Mouse (Mus musculus) embryonic facial prominence, embryonic 11.5 days (tissue): Measurements from ENCODE around the gene Adamtsl1. TPM values are rescaled to one million over a fixed set of nuclear protein-coding genes. Genes with fewer than 3 reads are reported as not detected.

ENCODE experiments used
- ATAC-seq: fragments of 200-750 bp; cut with Nextera tagmentation; replicated peaks from 2 replicates; pipeline ENCODE4 v1.8.0; 2017; ENCODE audit warnings: low read depth; ENCODE audit not compliant: insufficient number of reproducible peaks, low FRiP score, low TSS enrichment
- DNase-seq: peaks from one replicate; pipeline ENCODE4 v3.0.0-alpha.2; 2015; ENCODE audit warnings: low spot score
- H3K27ac ChIP-seq: fragments of 300-500 bp; sonication (generic); replicated peaks from 2 replicates; pipeline ENCODE4 v1.5.1; 2014; ENCODE audit warnings: mild to moderate bottlenecking, low read depth, low read length, control low read depth
- H3K27me3 ChIP-seq: fragments of 300-500 bp; sonication (generic); 2 replicates; pipeline ENCODE4 v1.6.1; 2014; ENCODE audit warnings: mild to moderate bottlenecking, low read length, moderate library complexity, mixed read lengths; ENCODE audit not compliant: control insufficient read depth, insufficient read depth
- H3K36me3 ChIP-seq: fragments of 300-500 bp; sonication (generic); replicated peaks from 2 replicates; pipeline ENCODE4 v1.6.1; 2014; ENCODE audit warnings: low read depth, mild to moderate bottlenecking, low read length, moderate library complexity, mixed read lengths; ENCODE audit not compliant: control insufficient read depth, insufficient read depth
- H3K4me1 ChIP-seq: fragments of 300-500 bp; sonication (generic); 2 replicates; pipeline ENCODE4 v1.6.1; 2014; ENCODE audit warnings: low read length, mixed read lengths; ENCODE audit not compliant: control insufficient read depth, insufficient read depth
- H3K4me2 ChIP-seq: fragments of 300-500 bp; sonication (generic); 2 replicates; pipeline ENCODE4 v1.6.1; 2014; ENCODE audit warnings: low read depth, mild to moderate bottlenecking, control low read depth, low read length, moderate library complexity
- H3K4me3 ChIP-seq: fragments of 300-500 bp; sonication (generic); 2 replicates; pipeline ENCODE4 v1.5.1; 2014; ENCODE audit warnings: low read depth, low read length, control low read depth
- H3K9ac ChIP-seq: fragments of 300-500 bp; sonication (generic); replicated peaks from 2 replicates; pipeline ENCODE4 v1.6.1; 2014; ENCODE audit warnings: mild to moderate bottlenecking, control low read depth, low read length
- H3K9me3 ChIP-seq: fragments of 300-500 bp; sonication (generic); replicated peaks from 2 replicates; pipeline ENCODE4 v1.6.1; 2016; ENCODE audit warnings: mild to moderate bottlenecking, low read length, inconsistent platforms, mixed read lengths; ENCODE audit not compliant: control insufficient read depth
- WGBS: fragments of 180-500 bp; shearing (Covaris S2); extraction: QIAGEN DNeasy Blood & Tissue Kit; methylation state at CpG from one replicate; pipeline ENCODE4 v1.1.7; 2014; 5-methylcytosine and 5-hydroxymethylcytosine counted together
- polyA plus RNA-seq: library from polyadenylated mRNA; unstranded; fragments of >200 nt; fragmentation: Nextera tagmentation; extraction: Ambion mirVana; gene quantifications from 2 replicates; pipeline ENCODE4 v1.2.1, GENCODE M21; 2014

The Adamtsl1 gene
- polyA plus RNA-seq, 1 experiment from 2014 or later = 8.5 TPM

- no peaks in the 10 kb centered on the region for H3K36me3 ChIP-seq
- no peak overlapping the region for H3K27ac ChIP-seq
- H3K9ac ChIP-seq = no peak overlapping the region
- no peak for DNase-seq
- no peaks in the 10 kb centered on the region for H3K27me3 ChIP-seq
- H3K4me3 ChIP-seq = no peak overlapping the region
- WGBS = 84% methylated on average over 7 of the region's 7 CpGs
- no peaks in the 10 kb centered on the region for H3K4me1 ChIP-seq
- H3K9me3 ChIP-seq = no peaks in the 10 kb centered on the region
- no peak for ATAC-seq
- no peak overlapping the region for H3K4me2 ChIP-seq
Observed at GRCm38 (mm10) chr4:86425581-86425980, 911.6 kb downstream of the Adamtsl1 start.

- no peak for ATAC-seq
Observed at GRCm38 (mm10) chr4:86426549-86426948, 912.6 kb downstream of the Adamtsl1 start.

GRCm38 (mm10) chr4:86427312-86427711 lies 913.3 kb downstream of the Adamtsl1 start:
- Histone ChIP-seq H3K9ac (no peak overlapping the region), H3K9me3 (no peaks in the 10 kb centered on the region), H3K27me3 (no peaks in the 10 kb centered on the region), H3K4me3 (no peak overlapping the region), H3K36me3 (no peaks in the 10 kb centered on the region), H3K4me1 (no peaks in the 10 kb centered on the region), H3K4me2 (no peak overlapping the region), H3K27ac (no peak overlapping the region)
- ATAC-seq (no peak), DNase-seq (no peak)
- 75% methylated on average over 5 of the region's 5 CpGs for WGBS

More at GRCm38 (mm10) chr4:86426549-86426948, 912.6 kb downstream of the Adamtsl1 start:
- Histone ChIP-seq H3K36me3 (no peaks in the 10 kb centered on the region), H3K4me2 (no peak overlapping the region), H3K27me3 (no peaks in the 10 kb centered on the region), H3K9me3 (no peaks in the 10 kb centered on the region), H3K4me3 (no peak overlapping the region), H3K4me1 (no peaks in the 10 kb centered on the region), H3K9ac (no peak overlapping the region), H3K27ac (no peak overlapping the region)
- DNase-seq = no peak
- WGBS = 84% methylated on average over 11 of the region's 11 CpGs

- DNase-seq (no peak), ATAC-seq (no peak)
- Histone ChIP-seq H3K27ac (no peak overlapping the region), H3K36me3 (no peaks in the 10 kb centered on the region), H3K4me3 (no peak overlapping the region), H3K9me3 (no peaks in the 10 kb centered on the region), H3K27me3 (no peaks in the 10 kb centered on the region), H3K4me2 (no peak overlapping the region), H3K4me1 (no peaks in the 10 kb centered on the region), H3K9ac (no peak overlapping the region)
- WGBS = 90% methylated on average over 6 of the region's 6 CpGs
Observed at GRCm38 (mm10) chr4:86428091-86428745, 914.2 kb downstream of the Adamtsl1 start.

GRCm38 (mm10) chr4:86435631-86436030 lies 921.7 kb downstream of the Adamtsl1 start:
- 85% methylated on average over 3 of the region's 3 CpGs for WGBS
- Histone ChIP-seq H3K27ac (no peak overlapping the region), H3K4me1 (no peaks in the 10 kb centered on the region), H3K9me3 (no peaks in the 10 kb centered on the region), H3K4me3 (no peak overlapping the region), H3K4me2 (no peak overlapping the region), H3K36me3 (no peaks in the 10 kb centered on the region), H3K9ac (no peak overlapping the region), H3K27me3 (no peaks in the 10 kb centered on the region)
- no peak for DNase-seq
- no peak for ATAC-seq

- no peak overlapping the region for H3K27ac ChIP-seq
- H3K4me1 ChIP-seq = no peaks in the 10 kb centered on the region
- H3K27me3 ChIP-seq = no peaks in the 10 kb centered on the region
- no peaks in the 10 kb centered on the region for H3K9me3 ChIP-seq
- ATAC-seq (no peak), DNase-seq (no peak)
- no peak overlapping the region for H3K4me3 ChIP-seq
- WGBS = 81% methylated on average over 3 of the region's 3 CpGs
- no peak overlapping the region for H3K4me2 ChIP-seq
- no peaks in the 10 kb centered on the region for H3K36me3 ChIP-seq
- no peak overlapping the region for H3K9ac ChIP-seq
Observed at GRCm38 (mm10) chr4:86436336-86436735, 922.4 kb downstream of the Adamtsl1 start.

GRCm38 (mm10) chr4:86450468-86450867 lies 936.5 kb downstream of the Adamtsl1 start:
- Histone ChIP-seq H3K4me1 (no peaks in the 10 kb centered on the region), H3K9ac (no peak overlapping the region), H3K4me3 (no peak overlapping the region), H3K9me3 (no peaks in the 10 kb centered on the region), H3K27me3 (no peaks in the 10 kb centered on the region), H3K4me2 (no peak overlapping the region), H3K36me3 (no peaks in the 10 kb centered on the region), H3K27ac (no peak overlapping the region)
- DNase-seq (no peak), ATAC-seq (no peak)
- WGBS = 88% methylated on average over 3 of the region's 3 CpGs

- no peak overlapping the region for H3K27ac ChIP-seq
- WGBS = 42% methylated on average over 5 of the region's 5 CpGs
- no peak for ATAC-seq
Observed at GRCm38 (mm10) chr4:86464808-86465207, 950.8 kb downstream of the Adamtsl1 start.

More at GRCm38 (mm10) chr4:86464808-86465207, 950.8 kb downstream of the Adamtsl1 start:
- Histone ChIP-seq H3K9me3 (no peaks in the 10 kb centered on the region), H3K4me1 (no peaks in the 10 kb centered on the region), H3K27me3 (no peaks in the 10 kb centered on the region), H3K4me2 (no peak overlapping the region), H3K4me3 (no peak overlapping the region), H3K36me3 (no peaks in the 10 kb centered on the region), H3K9ac (no peak overlapping the region)
- DNase-seq = peak; percentile 70
